Mouse (Mus musculus) liver, adult 2 months (tissue): ENCODE data around the gene Syce2. TPM values are rescaled to one million over a fixed set of nuclear protein-coding genes. Genes with fewer than 3 reads are reported as not detected.
"Not testable (repeated sequence)": the region's sequence is repeated elsewhere in the genome, so short reads cannot be mapped to it uniquely, and the experiment has no call there.

Experiments used
- DNase-seq: peaks from one replicate; pipeline ENCODE4 v3.0.0-alpha.2; 2011; ENCODE audit warnings: low read depth, low spot score; ENCODE audit errors: extremely low read depth
- H3K27ac ChIP-seq: fragments of 200-500 bp; replicated peaks from 2 replicates; pipeline ENCODE4 v1.5.1; 2012; ENCODE audit warnings: low read depth, mild to moderate bottlenecking, control low read depth, inconsistent platforms, low read length; ENCODE audit not compliant: insufficient read depth
- H3K27me3 ChIP-seq: fragments of 200-500 bp; 2 replicates; pipeline ENCODE4 v1.6.1; 2012; ENCODE audit warnings: mild to moderate bottlenecking, moderate library complexity, low read length, inconsistent platforms; ENCODE audit not compliant: control insufficient read depth, insufficient read depth
- H3K36me3 ChIP-seq: fragments of 200-500 bp; 2 replicates; pipeline ENCODE4 v1.6.1; 2012; ENCODE audit warnings: low read length, inconsistent platforms; ENCODE audit not compliant: control insufficient read depth, insufficient read depth
- H3K4me1 ChIP-seq: fragments of 200-500 bp; 2 replicates; pipeline ENCODE4 v1.6.1; 2011; ENCODE audit warnings: low read length; ENCODE audit not compliant: control insufficient read depth, insufficient read depth
- H3K4me3 ChIP-seq: fragments of 200-500 bp; 2 replicates; pipeline ENCODE4 v1.5.1; 2011; ENCODE audit warnings: low read depth, mild to moderate bottlenecking, control low read depth, low read length, moderate library complexity; ENCODE audit not compliant: insufficient read depth
- H3K79me2 ChIP-seq: fragments of 200-500 bp; 2 replicates; pipeline ENCODE4 v1.6.1; 2012; ENCODE audit warnings: inconsistent platforms, mild to moderate bottlenecking, low read length, moderate library complexity; ENCODE audit not compliant: control insufficient read depth, insufficient read depth
- H3K9ac ChIP-seq: fragments of 200-500 bp; 2 replicates; pipeline ENCODE4 v1.6.1; 2012; ENCODE audit warnings: low read depth, mild to moderate bottlenecking, control low read depth, inconsistent platforms, low read length
- CTCF ChIP-seq: fragments of 200-500 bp; IDR thresholded peaks from 2 replicates; pipeline ENCODE4 v1.5.1; 2011; ENCODE audit warnings: low read depth, low read length, control low read depth
- POLR2A ChIP-seq: fragments of 200-500 bp; IDR thresholded peaks from 2 replicates; pipeline ENCODE4 v1.6.1; 2011; ENCODE audit warnings: low read length, control low read depth; ENCODE audit not compliant: insufficient read depth; ENCODE audit errors: extremely low read depth
- WGBS: fragments of 180-500 bp; shearing (Covaris S2); methylation state at CpG from one replicate; pipeline ENCODE4 v1.1.7; 2018; 5-methylcytosine and 5-hydroxymethylcytosine counted together
- polyA plus RNA-seq: library from polyadenylated mRNA; depleted of rRNA; stranded (reverse); fragments of >200 nt; gene quantifications from 2 replicates; pipeline ENCODE4 v1.2.3, GENCODE M21; 2012
- total RNA-seq: library from RNA; depleted of rRNA; stranded (reverse); fragments of >200 nt; gene quantifications from 2 replicates; pipeline ENCODE4 v1.2.3, GENCODE M21; 2014

Syce2 gene
- total and polyA plus RNA-seq, 2 experiments, result 0.92 to 1.1 TPM

DNA sequence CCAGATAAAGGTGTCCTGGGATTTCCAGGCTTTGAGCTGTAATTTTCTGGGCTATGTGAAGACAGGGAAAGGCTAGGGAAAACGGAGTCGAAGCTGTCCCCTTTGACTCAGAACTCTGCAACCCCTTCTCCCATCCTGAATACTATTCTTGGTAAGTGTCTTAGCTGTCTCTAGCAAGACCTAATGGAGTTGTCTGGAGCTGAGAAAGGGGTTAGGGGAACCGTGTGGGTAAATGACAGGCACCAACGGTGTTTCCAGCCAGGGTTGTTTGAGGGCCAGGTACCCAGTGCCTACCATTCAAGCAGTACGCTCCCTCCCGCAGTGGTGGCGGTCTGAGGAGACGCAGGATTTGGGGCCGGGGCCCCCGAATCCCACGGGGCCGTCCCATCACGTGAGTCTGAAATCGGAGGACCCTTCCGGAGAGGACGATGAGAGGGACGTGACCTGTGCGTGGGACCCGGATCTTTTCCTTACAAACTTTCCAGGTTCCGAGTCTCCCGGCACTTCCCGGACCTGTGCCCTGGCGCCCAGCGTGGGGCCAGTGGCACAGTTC lies 30.5 kb downstream of the Syce2 start:
- peak overlapping the region; percentile 46; the same call in 1 of the 2 replicates for H3K27ac ChIP-seq

DNA sequence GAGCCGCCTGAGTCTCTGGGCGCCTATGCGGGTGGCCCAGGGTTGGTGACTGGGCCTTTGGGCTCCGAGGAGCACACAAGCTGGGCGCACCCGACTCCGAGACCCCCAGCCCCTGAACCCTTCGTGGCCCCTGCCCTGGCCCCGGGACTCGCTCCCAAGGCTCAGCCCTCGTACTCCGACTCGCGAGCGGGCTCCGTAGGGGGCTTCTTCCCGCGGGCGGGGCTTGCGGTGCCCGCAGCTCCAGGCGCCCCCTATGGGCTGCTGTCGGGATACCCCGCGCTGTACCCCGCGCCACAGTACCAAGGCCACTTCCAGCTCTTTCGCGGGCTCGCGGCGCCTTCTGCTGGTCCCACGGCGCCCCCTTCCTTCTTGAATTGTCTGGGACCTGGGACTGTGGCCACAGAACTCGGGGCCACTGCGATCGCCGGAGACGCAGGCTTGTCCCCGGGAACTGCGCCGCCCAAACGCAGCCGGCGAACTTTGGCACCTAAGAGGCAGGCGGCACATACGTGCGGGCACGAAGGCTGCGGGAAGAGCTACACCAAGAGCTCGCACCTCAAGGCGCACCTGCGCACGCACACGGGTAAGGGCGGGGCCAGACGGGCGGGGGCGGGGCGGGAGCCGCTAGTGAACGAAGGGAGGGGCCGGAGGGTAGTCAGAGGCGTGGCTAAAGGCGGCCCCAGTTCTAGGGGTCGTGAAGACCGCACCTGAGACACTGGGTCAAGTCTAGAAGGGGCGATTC lies 31.2 kb downstream of the Syce2 start:
- WGBS, result under 1% methylated on average over 68 of the region's 68 CpGs
- Histone ChIP-seq H3K4me1 (peaks cover 3% of the 10 kb centered on the region), H3K9ac (peak overlapping the region; percentile 88), H3K27me3 (no peaks in the 10 kb centered on the region), H3K79me2 (no peaks in the 10 kb centered on the region), H3K4me3 (peak overlapping the region; percentile 94), H3K27ac (peak overlapping the region; percentile 65), H3K36me3 (no peaks in the 10 kb centered on the region)
- DNase-seq, result peak; percentile 73
- peak; percentile 86 for TF ChIP-seq CTCF
- TF ChIP-seq POLR2A, result no peak

More for the DNA sequence above, 30.5 kb downstream of the Syce2 start:
- 7% methylated on average over 24 of the region's 24 CpGs for WGBS
- Histone ChIP-seq H3K4me3 (peak overlapping the region; percentile 94), H3K36me3 (no peaks in the 10 kb centered on the region), H3K27me3 (no peaks in the 10 kb centered on the region), H3K9ac (peak overlapping the region; percentile 88), H3K79me2 (no peaks in the 10 kb centered on the region), H3K4me1 (peaks cover 3% of the 10 kb centered on the region)
- no peak for TF ChIP-seq CTCF
- TF ChIP-seq POLR2A, result no peak
- DNase-seq, result no peak

DNA sequence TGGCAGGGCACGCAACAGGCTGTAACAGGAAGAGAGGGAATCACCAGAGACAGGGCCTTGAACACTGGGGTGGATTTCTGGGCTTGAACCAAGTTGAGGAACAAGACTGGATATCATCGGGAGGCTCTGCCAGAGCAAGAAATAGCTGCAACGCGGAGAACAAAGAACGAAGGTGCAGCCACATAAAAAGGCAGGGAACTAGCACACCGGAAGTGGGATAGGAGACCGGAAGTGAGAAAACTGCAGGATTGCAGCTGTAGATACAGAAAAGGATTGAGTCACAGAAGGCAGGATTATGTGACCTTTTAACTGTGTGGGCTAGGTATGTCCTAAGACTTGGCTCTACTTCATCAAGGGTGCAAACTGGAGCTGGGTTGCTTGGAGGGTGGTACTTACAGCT lies 32.4 kb downstream of the Syce2 start:
- Histone ChIP-seq H3K27ac (no peak overlapping the region), H3K36me3 (no peaks in the 10 kb centered on the region), H3K4me3 (no peak overlapping the region), H3K27me3 (no peaks in the 10 kb centered on the region), H3K4me1 (peaks cover 6% of the 10 kb centered on the region), H3K79me2 (peaks cover under 1% of the 10 kb centered on the region; the same call in 1 of the 2 replicates), H3K9ac (no peak overlapping the region)
- TF ChIP-seq CTCF, result no peak
- TF ChIP-seq POLR2A, result no peak
- 81% methylated on average over 7 of the region's 7 CpGs for WGBS
- no peak for DNase-seq

DNA sequence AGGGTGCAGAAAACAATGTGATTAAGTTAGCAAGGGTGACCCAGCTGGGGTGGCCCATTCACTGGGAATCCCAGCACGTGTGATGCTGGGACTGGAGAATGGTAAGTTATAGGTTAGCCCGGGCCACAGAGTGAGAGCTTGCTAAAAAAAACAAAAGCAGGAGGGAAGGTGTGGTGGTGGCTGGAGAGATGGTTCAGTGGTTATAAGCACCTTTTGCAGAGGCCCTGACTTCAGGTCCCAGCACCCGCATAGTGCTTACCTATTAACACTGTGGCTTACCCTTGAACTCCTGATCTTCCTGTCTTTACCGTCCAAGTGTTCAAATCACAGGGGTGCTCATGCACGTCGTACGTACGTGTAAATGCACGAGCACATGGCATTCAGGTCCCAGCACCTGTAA lies 35.1 kb downstream of the Syce2 start:
- no peak for DNase-seq
- H3K36me3 ChIP-seq, result no peaks in the 10 kb centered on the region
- no peak overlapping the region for H3K9ac ChIP-seq
- no peak overlapping the region for H3K4me3 ChIP-seq
- no peak for TF ChIP-seq POLR2A
- TF ChIP-seq CTCF, result no peak
- WGBS, result 94% methylated on average over 9 of the region's 9 CpGs
- H3K27me3 ChIP-seq, result no peaks in the 10 kb centered on the region
- H3K4me1 ChIP-seq, result peaks cover 6% of the 10 kb centered on the region
- H3K27ac ChIP-seq, result no peak overlapping the region
- peaks cover 4% of the 10 kb centered on the region; the same call in 1 of the 2 replicates for H3K79me2 ChIP-seq

DNA sequence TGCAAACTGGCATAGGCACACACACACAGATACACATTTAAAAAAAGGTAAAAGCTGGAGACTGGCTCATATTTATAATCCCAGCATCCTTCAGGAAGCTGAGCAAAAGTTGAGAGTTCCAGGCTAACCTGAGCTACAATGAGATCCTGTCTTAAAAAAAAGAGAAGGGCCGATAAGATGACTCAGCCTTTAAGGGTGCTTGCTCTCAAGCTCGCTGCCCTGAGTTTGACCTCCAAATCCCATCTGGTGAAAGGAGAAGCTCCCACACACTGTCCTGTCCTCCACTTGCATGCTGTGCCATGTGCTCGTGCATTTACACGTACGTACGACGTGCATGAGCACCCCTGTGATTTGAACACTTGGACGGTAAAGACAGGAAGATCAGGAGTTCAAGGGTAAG lies 35.6 kb downstream of the Syce2 start:
- H3K27ac ChIP-seq, result no peak overlapping the region

DNA sequence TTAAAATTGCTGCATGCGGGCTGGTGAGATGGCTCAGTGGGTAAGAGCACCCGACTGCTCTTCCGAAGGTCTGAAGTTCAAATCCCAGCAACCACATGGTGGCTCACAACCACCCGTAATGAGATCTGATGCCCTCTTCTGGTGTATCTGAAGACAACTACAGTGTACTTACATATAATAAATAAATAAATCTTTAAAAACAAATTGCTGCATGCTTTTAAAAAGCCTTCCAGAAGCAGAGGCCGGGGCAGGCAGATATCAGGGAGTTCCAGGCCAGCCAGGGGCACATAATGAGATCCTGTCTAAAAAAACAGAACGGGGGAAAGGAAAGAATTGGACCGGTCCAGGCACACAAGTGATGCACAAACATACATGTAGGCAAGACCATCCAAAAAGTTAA lies 36.1 kb downstream of the Syce2 start:
- DNase-seq, H3K9ac ChIP-seq, H3K36me3 ChIP-seq, H3K79me2 ChIP-seq, H3K4me1 ChIP-seq, H3K27me3 ChIP-seq: not testable (repeated sequence)
- 10% methylated on average over 7 of the region's 7 CpGs for WGBS
- peak overlapping the region; percentile 26; the same call in 1 of the 2 replicates for H3K4me3 ChIP-seq
- 0 out of 2 replicates have a peak overlapping the region, but pooled peaks have one; percentile 36 for H3K27ac ChIP-seq

More for the DNA sequence above, 35.6 kb downstream of the Syce2 start:
- Histone ChIP-seq H3K4me1 (peaks cover 3% of the 10 kb centered on the region; the same call in 1 of the 2 replicates), H3K27me3 (no peaks in the 10 kb centered on the region), H3K79me2 (peaks cover 4% of the 10 kb centered on the region; the same call in 1 of the 2 replicates), H3K36me3 (no peaks in the 10 kb centered on the region), H3K9ac (no peak overlapping the region), H3K4me3 (no peak overlapping the region)
- 62% methylated on average over 8 of the region's 8 CpGs for WGBS
- TF ChIP-seq POLR2A (no peak), CTCF (no peak)
- DNase-seq, result no peak
